Mouse (Mus musculus) forebrain, embryonic 12.5 days (tissue): Measurements from ENCODE around the gene 0610037L13Rik. TPM values are rescaled to one million over a fixed set of nuclear protein-coding genes. Genes with fewer than 3 reads are reported as not detected.

ENCODE experiments used
- ATAC-seq: fragments of 200-750 bp; cut with Nextera tagmentation; 2 replicates; pipeline ENCODE4 v1.8.0; 2017; ENCODE audit warnings: moderate TSS enrichment; ENCODE audit not compliant: low FRiP score
- H3K27ac ChIP-seq: fragments of 300-500 bp; sonication (generic); 2 replicates; pipeline ENCODE4 v1.5.1; 2016; ENCODE audit warnings: mild to moderate bottlenecking
- H3K27me3 ChIP-seq: fragments of 300-500 bp; sonication (generic); 2 replicates; pipeline ENCODE4 v1.6.1; 2016; ENCODE audit warnings: mild to moderate bottlenecking
- H3K36me3 ChIP-seq: fragments of 300-500 bp; sonication (generic); replicated peaks from 2 replicates; pipeline ENCODE4 v1.6.1; 2016; ENCODE audit warnings: mild to moderate bottlenecking
- H3K4me1 ChIP-seq: fragments of 300-500 bp; sonication (generic); 2 replicates; pipeline ENCODE4 v1.6.1; 2016
- H3K4me2 ChIP-seq: fragments of 300-500 bp; sonication (generic); 2 replicates; pipeline ENCODE4 v1.6.1; 2016; ENCODE audit warnings: mild to moderate bottlenecking, moderate library complexity
- H3K4me3 ChIP-seq: fragments of 300-500 bp; sonication (generic); replicated peaks from 2 replicates; pipeline ENCODE4 v1.5.1; 2016; ENCODE audit warnings: mild to moderate bottlenecking
- H3K9ac ChIP-seq: fragments of 300-500 bp; sonication (generic); 2 replicates; pipeline ENCODE4 v1.6.1; 2016; ENCODE audit warnings: mild to moderate bottlenecking
- H3K9me3 ChIP-seq: fragments of 300-500 bp; sonication (generic); 2 replicates; pipeline ENCODE4 v1.6.1; 2016
- WGBS: fragments of 180-500 bp; shearing (Covaris S2); methylation state at CpG from one replicate; pipeline ENCODE4 v1.1.7; 2016; 5-methylcytosine and 5-hydroxymethylcytosine counted together
- polyA plus RNA-seq: library from polyadenylated mRNA; unstranded; fragments of >200 nt; fragmentation: Nextera tagmentation; extraction: Ambion mirVana; gene quantifications from 2 replicates; pipeline ENCODE4 v1.2.1, GENCODE M21; 2016

Gene 0610037L13Rik
- polyA plus RNA-seq, 1 experiment from 2014 or later, result 110 TPM

DNA sequence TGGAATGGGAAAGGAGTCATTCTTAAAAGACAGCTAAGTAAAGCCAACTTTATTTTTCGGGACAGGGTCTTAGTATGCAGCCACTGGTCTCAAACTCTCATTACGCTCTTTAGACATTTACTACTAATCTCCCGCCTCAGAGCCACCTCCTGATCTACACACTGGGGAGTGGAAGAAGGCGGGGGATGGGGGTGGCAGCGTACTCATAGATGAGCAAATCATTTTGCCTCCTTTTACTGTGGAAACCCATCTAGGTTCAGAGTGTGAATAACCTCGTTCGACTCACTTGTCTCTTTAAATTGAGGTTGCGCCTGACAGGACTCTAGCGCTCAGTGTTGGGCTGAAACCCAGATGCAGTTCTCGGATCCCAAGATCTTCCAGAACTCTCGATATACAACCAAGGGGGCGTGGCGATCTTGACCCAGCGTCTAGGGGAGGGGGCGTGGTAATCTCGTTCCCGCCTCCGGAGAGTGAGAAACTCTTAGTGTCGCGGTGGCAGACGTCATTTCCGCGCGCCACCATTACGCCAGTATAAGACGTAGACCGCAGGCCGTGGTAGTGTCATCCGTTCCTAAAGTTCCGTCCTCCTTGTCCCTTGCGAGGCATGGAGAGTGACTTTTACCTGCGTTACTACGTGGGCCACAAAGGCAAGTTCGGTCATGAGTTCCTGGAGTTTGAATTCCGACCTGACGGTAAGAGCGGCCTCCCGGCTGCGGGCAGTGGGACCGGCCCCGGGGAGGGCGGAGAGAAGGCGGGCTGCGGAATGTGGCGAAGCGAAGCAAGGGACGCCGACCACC lies 10.2 kb upstream of the 0610037L13Rik start, which contains the start of gene Magoh:
Magoh (plus strand) TSS at position 502 of the 797 bp plus-strand sequence.
- Histone ChIP-seq H3K9ac (peak within 1 kb of the TSS; percentile 73), H3K27ac (0 out of 2 replicates have a peak within 1 kb of the TSS, but pooled peaks have one; percentile 50), H3K4me1 (peaks cover 17% of the 10 kb centered on the region), H3K4me3 (peak within 1 kb of the TSS; percentile 83), H3K4me2 (peak within 1 kb of the TSS; percentile 85), H3K36me3 (peaks cover 32% of the 10 kb centered on the region), H3K27me3 (no peaks in the 10 kb centered on the region), H3K9me3 (no peaks in the 10 kb centered on the region)
- 4% methylated on average over 48 of the region's 48 CpGs for WGBS
- peak; percentile 94 for ATAC-seq

DNA sequence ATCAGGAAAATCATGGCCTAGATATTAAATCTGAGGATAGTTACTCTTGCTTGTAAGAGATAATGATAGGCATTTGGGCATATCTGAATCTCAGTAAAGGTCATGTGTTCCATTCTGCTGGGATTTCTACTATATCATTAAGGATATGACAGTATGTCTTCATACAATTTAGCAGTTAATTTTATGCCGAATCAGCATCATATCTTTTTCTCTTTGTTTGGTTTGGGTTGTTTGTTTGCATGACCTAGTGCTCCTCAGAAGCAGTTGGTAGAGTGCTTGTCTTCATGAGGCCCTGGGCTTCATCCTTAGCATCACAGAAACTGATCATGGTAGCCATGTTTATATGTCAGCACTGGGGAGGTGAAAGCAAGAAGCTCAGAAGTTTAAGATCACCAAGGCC lies 8.0 kb upstream of the 0610037L13Rik start:
- no peaks in the 10 kb centered on the region for H3K9me3 ChIP-seq
- H3K9ac ChIP-seq, result no peak overlapping the region
- WGBS, result 95% methylated on average over 1 of the region's 1 CpGs
- ATAC-seq, result no peak
- H3K27me3 ChIP-seq, result no peaks in the 10 kb centered on the region
- no peak overlapping the region for H3K4me2 ChIP-seq
- H3K4me1 ChIP-seq, result peaks cover 17% of the 10 kb centered on the region
- peaks cover 48% of the 10 kb centered on the region for H3K36me3 ChIP-seq
- no peak overlapping the region for H3K4me3 ChIP-seq
- H3K27ac ChIP-seq, result no peak overlapping the region

DNA sequence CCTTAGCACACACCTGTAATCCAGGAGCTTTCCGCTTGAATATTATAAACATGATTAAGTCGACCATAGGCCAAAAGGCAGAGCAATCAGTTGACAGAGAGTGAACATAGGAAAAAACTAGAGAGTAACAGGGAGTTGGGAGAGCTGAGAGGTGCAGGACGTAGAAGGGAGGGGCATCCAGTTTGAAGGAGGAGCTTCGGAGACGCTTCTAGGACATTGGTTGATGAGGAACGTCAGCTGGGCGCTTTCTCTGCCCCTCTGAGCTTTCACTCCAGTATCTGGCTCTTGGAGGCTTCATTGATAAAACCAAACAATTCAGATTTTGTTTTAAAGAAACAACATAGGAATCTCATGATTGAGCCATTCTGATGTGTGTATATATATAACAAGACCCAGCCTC lies 3.2 kb upstream of the 0610037L13Rik start:
- ATAC-seq, result no peak
- Histone ChIP-seq H3K36me3 (peaks cover 56% of the 10 kb centered on the region), H3K4me1 (peaks cover 13% of the 10 kb centered on the region), H3K27me3 (no peaks in the 10 kb centered on the region), H3K9me3 (no peaks in the 10 kb centered on the region), H3K4me2 (no peak overlapping the region), H3K9ac (no peak overlapping the region), H3K4me3 (no peak overlapping the region), H3K27ac (no peak overlapping the region)
- WGBS, result 77% methylated on average over 7 of the region's 7 CpGs

DNA sequence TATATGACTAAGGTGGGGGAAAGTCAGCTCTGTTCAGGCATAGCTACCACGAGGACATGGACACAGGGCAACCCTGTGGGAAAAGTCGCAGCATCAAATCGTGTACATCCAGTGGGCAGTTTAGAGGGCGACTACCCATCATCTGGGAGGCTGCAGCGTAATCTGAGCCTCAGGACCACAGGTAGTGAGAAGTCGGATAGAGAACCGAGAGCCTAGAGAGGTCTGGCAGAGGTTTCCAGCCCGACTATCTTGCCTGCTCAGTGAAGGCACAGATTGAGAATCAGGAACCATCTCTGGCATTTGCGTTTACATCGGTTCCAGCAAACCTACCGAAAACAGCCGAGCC lies 255 bp upstream of the 0610037L13Rik start:
- under 1% methylated on average over 12 of the region's 12 CpGs for whole genome bisulfite sequencing
- H3K4me1 ChIP-seq, result peaks cover 13% of the 10 kb centered on the region
- H3K9ac ChIP-seq, result peak overlapping the region; percentile 83
- H3K27me3 ChIP-seq, result no peaks in the 10 kb centered on the region
- peak; percentile 23 for ATAC-seq
- peak overlapping the region; percentile 80 for H3K4me2 ChIP-seq
- H3K4me3 ChIP-seq, result peak overlapping the region; percentile 57
- no peaks in the 10 kb centered on the region for H3K9me3 ChIP-seq
- H3K27ac ChIP-seq, result peak overlapping the region; percentile 93
- H3K36me3 ChIP-seq, result peaks cover 56% of the 10 kb centered on the region

DNA sequence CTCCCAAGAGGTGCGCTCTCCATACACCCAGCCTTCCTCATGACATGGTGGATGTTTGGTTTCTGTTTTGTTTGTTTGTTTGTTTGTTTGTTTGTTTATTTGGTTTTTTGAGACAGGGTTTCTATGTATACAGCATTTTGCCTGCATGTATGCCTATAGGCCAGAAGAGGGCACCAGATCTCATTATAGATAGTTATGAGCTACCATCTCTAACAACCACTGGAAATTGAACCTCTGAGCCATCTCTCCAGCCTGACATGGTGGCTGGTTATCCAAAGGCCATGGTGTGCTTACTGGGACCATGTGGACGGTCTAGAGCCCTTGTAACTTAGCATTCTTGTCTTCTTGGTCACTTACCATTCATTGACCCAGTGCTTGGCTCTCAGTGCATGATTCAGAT lies 3.0 kb downstream of the 0610037L13Rik start:
- no peak overlapping the region for H3K4me3 ChIP-seq
- no peak overlapping the region for H3K27ac ChIP-seq
- no peak for ATAC-seq
- H3K9ac ChIP-seq, result no peak overlapping the region
- H3K9me3 ChIP-seq, result no peaks in the 10 kb centered on the region
- H3K27me3 ChIP-seq, result no peaks in the 10 kb centered on the region
- peaks cover 13% of the 10 kb centered on the region for H3K4me1 ChIP-seq
- 87% methylated on average over 2 of the region's 2 CpGs for WGBS
- H3K4me2 ChIP-seq, result no peak overlapping the region
- H3K36me3 ChIP-seq, result peaks cover 59% of the 10 kb centered on the region

DNA sequence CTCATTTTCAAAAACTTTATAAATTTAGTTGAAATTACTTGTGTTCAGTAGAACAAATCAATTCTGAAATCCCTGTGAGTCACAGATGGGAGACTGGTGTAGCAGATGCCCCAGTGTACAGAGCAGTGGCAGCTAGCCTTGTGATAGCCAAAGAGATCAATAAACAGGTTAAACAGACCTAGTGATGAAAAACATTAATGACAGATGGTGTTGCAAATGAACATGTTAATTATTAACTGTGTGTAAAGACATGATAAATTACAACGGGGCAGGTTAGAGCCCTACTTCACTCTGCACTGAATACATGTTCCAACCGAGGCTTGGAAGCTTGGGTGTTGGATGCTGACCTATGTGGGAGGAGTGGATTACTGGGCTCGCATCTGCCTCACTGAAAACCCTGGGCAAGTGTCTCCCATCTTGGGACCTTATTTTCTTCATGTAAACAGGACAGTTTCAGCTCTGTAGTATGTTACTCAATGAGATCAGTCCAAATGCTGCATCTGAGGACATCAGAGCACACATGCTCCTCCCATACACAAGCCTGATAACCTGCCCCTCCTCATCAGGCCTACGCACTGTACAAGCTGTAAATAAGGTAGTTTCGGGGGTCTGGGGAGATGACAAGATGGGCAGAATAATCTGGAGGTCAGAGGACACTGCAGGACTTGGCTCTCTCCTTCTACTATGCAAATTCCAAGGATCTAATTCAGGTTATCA lies 9.8 kb downstream of the 0610037L13Rik start:
- Histone ChIP-seq H3K36me3 (peaks cover 45% of the 10 kb centered on the region), H3K27ac (no peak overlapping the region), H3K4me3 (no peak overlapping the region), H3K4me2 (no peak overlapping the region), H3K4me1 (no peaks in the 10 kb centered on the region), H3K9ac (no peak overlapping the region), H3K9me3 (no peaks in the 10 kb centered on the region), H3K27me3 (no peaks in the 10 kb centered on the region)
- WGBS, result 84% methylated on average over 5 of the region's 5 CpGs
- no peak for ATAC-seq

DNA sequence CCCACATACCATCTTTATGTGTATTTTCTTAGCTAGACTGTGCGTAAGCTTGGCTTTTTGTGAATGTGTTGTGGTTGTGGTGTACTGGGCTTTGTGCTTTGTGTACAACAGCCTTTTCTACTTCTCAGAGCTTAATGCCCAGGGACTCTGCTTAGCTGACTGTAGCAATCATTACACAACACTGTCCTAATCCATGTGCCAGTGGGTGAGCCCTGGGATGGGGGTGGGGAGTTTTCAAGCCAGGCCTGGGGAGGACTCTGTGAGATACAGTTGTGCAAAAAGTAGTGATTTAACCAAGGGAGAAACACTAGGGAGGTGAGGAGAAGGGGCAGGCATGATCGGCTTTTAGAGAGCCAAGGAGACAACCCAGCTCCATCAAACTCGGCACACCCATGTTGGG lies 10.6 kb downstream of the 0610037L13Rik start:
- no peak for ATAC-seq
- H3K4me1 ChIP-seq, result no peaks in the 10 kb centered on the region
- H3K36me3 ChIP-seq, result peaks cover 39% of the 10 kb centered on the region
- H3K9me3 ChIP-seq, result no peaks in the 10 kb centered on the region
- no peak overlapping the region for H3K9ac ChIP-seq
- H3K4me2 ChIP-seq, result no peak overlapping the region
- 92% methylated on average over 3 of the region's 3 CpGs for WGBS
- no peak overlapping the region for H3K4me3 ChIP-seq
- no peaks in the 10 kb centered on the region for H3K27me3 ChIP-seq
- no peak overlapping the region for H3K27ac ChIP-seq

DNA sequence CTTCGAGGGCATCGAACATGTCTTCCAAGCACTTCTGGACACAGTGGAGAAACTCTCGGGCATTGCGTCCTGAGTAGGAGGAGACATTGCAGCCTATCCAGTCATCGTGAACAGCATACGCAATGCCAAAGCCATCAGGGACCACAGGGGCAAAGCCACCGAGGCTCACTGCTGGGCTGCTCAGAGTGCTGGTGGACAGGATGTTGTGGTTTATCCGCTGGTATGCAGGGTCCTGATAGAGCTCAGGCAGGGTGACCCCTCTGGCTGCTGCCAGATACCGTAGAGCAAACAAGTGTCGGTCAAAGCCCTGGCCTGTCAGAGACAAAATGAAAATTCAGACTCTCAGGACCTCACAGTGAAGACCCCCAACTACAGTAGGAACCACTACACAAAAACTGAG lies 14.6 kb downstream of the 0610037L13Rik start:
- H3K4me1 ChIP-seq, result no peaks in the 10 kb centered on the region
- 94% methylated on average over 10 of the region's 10 CpGs for WGBS
- no peak overlapping the region for H3K4me3 ChIP-seq
- H3K36me3 ChIP-seq, result peaks cover 33% of the 10 kb centered on the region
- no peaks in the 10 kb centered on the region for H3K27me3 ChIP-seq
- H3K4me2 ChIP-seq, result no peak overlapping the region
- no peak for ATAC-seq
- no peak overlapping the region for H3K27ac ChIP-seq
- no peak overlapping the region for H3K9ac ChIP-seq
- H3K9me3 ChIP-seq, result no peaks in the 10 kb centered on the region

DNA sequence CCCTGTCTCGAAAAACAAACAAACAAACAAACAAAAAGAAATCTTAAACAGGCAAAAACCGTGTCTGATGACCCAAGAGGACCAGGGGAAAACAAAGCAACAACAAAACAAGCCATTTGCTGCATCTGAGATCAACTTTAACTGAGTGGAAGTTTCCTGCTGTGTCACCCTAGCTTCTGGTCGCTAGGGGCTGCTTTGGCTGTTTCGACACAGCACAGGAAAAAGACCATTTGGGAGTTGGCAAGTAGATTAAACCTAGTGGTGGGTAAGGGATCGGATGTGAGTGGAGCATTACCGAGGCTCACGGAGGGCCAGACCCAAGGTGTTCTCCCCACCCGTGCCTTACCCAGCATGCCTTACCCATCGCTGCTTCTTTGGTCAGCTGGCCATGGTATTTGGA lies 16.9 kb downstream of the 0610037L13Rik start:
- ATAC-seq, result no peak
- no peak overlapping the region for H3K9ac ChIP-seq
- no peaks in the 10 kb centered on the region for H3K9me3 ChIP-seq
- no peak overlapping the region for H3K27ac ChIP-seq
- H3K4me3 ChIP-seq, result no peak overlapping the region
- H3K27me3 ChIP-seq, result no peaks in the 10 kb centered on the region
- 88% methylated on average over 9 of the region's 9 CpGs for WGBS
- peaks cover 47% of the 10 kb centered on the region for H3K36me3 ChIP-seq
- no peaks in the 10 kb centered on the region for H3K4me1 ChIP-seq
- no peak overlapping the region for H3K4me2 ChIP-seq

DNA sequence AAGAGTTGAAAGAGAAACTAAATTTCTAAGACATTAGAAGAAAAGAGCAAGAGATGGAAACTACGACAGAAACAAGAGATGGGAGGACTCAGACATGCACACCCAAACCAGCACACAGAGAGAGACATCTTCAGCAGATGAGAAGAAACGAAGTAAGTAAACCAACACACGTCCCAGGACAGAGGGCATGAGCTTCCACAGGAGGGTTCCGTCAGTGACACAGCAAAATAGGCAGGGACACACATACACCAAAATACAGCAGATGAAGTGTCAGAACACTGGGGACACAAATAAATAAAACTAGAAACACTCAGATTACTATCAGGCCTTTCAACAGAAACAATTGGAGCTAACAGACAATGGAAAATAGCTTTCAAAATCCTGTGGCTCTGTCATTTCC lies 20.4 kb downstream of the 0610037L13Rik start:
- no peak overlapping the region for H3K9ac ChIP-seq
- no peaks in the 10 kb centered on the region for H3K4me1 ChIP-seq
- peaks cover 60% of the 10 kb centered on the region for H3K36me3 ChIP-seq
- no peaks in the 10 kb centered on the region for H3K27me3 ChIP-seq
- H3K27ac ChIP-seq, result no peak overlapping the region
- H3K4me2 ChIP-seq, result no peak overlapping the region
- no peak for ATAC-seq
- WGBS, result 91% methylated on average over 4 of the region's 4 CpGs
- H3K4me3 ChIP-seq, result no peak overlapping the region
- H3K9me3 ChIP-seq, result no peaks in the 10 kb centered on the region

DNA sequence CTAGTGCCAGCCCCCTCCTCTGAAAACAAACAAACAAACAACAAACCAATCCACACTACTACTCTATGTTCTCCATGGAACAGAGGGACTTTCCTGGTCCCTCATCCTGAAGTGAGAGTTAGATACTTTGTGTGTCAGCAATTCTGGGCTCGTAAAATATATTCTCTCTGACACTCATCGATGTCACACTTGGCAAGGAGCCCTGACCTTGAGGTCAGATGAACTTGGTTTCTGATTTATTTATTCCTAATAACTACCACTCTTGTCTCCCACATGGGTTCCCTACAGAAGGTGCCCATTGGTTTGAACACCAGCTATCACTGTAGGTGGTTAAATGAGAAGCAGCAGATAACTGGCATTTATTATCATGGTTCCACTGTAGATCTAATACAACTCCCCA lies 30.7 kb downstream of the 0610037L13Rik start:
- Histone ChIP-seq H3K9ac (no peak overlapping the region), H3K27me3 (no peaks in the 10 kb centered on the region), H3K4me2 (no peak overlapping the region), H3K4me1 (peaks cover 14% of the 10 kb centered on the region), H3K27ac (no peak overlapping the region), H3K36me3 (no peaks in the 10 kb centered on the region), H3K9me3 (no peaks in the 10 kb centered on the region), H3K4me3 (no peak overlapping the region)
- no peak for ATAC-seq
- WGBS, result 92% methylated on average over 2 of the region's 2 CpGs

DNA sequence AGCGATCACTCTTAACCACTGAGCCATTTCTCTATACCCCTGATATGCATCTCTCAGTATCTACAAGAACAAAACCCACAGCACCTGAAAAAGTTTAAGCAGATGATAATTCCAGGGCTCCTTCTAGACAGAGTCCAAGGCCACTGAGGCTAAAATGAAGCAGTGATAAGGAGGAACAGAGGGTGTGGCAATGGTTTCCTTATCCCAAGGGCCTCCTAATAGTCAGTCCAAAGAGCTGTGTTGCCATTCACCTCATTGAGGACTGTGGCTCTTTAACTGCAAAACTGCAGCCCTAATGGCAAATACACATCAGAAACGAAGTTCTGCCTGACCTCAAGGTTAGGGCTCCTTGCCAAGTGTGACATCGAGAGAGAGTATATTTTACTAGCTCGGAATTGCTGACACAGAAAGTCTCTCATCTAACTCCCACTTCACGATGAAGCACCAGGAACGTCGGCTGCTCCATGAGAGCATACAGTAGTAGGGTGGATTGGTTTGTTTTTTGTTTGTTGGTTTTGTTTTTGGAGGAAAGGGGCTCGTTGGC lies 31.6 kb downstream of the 0610037L13Rik start:
- H3K9ac ChIP-seq, result no peak overlapping the region
- no peak overlapping the region for H3K4me3 ChIP-seq
- H3K36me3 ChIP-seq, result no peaks in the 10 kb centered on the region
- no peak for ATAC-seq
- H3K27me3 ChIP-seq, result no peaks in the 10 kb centered on the region
- WGBS, result 89% methylated on average over 8 of the region's 8 CpGs
- no peaks in the 10 kb centered on the region for H3K9me3 ChIP-seq
- peaks cover 14% of the 10 kb centered on the region for H3K4me1 ChIP-seq
- H3K4me2 ChIP-seq, result no peak overlapping the region
- no peak overlapping the region for H3K27ac ChIP-seq
